Mouse (Mus musculus): Measurements from ENCODE around the gene Farsa.

The Farsa gene

GRCm38 (mm10) chr8:84834866-84835855 is 21.6 kb upstream of the Farsa start:
- DNase-seq (ENCODE audit: extremely low spot score) = no peak

- DNase-seq (ENCODE audit: extremely low spot score) = peak; percentile 61
Observed at GRCm38 (mm10) chr8:84837149-84837911, 19.5 kb upstream of the Farsa start.

- DNase-seq (ENCODE audit: extremely low spot score) = no peak
Observed at GRCm38 (mm10) chr8:84837912-84838470, 18.8 kb upstream of the Farsa start.

GRCm38 (mm10) chr8:84838513-84838912 is 18.3 kb upstream of the Farsa start:
- DNase-seq (ENCODE audit: extremely low spot score) = no peak

GRCm38 (mm10) chr8:84839411-84839810 is 17.4 kb upstream of the Farsa start:
- DNase-seq (ENCODE audit: extremely low spot score) = no peak

- no peak for DNase-seq (ENCODE audit: extremely low spot score)
Observed at GRCm38 (mm10) chr8:84839875-84840247, 16.9 kb upstream of the Farsa start.

GRCm38 (mm10) chr8:84840248-84840999 is 16.4 kb upstream of the Farsa start, which contains the start of gene Rad23a:
TSS of gene Rad23a (minus strand) at chr8:84840665.
- peak; percentile 91 for DNase-seq (ENCODE audit: extremely low spot score)

GRCm38 (mm10) chr8:84841514-84841913 is 15.3 kb upstream of the Farsa start:
- no peak for DNase-seq (ENCODE audit: extremely low spot score)

GRCm38 (mm10) chr8:84844397-84845070 is 12.3 kb upstream of the Farsa start:
- DNase-seq (ENCODE audit: extremely low spot score) = no peak

GRCm38 (mm10) chr8:84845355-84846093 is 11.3 kb upstream of the Farsa start:
- peak; percentile 52 for DNase-seq (ENCODE audit: extremely low spot score)

GRCm38 (mm10) chr8:84846094-84846721 is 10.6 kb upstream of the Farsa start:
- no peak for DNase-seq (ENCODE audit: extremely low spot score)

GRCm38 (mm10) chr8:84846722-84847572 is 9.8 kb upstream of the Farsa start, which contains the start of gene Calr:
TSS of gene Calr (minus strand) at chr8:84846934.
- peak; percentile 100 for DNase-seq (ENCODE audit: extremely low spot score)

- DNase-seq (ENCODE audit: extremely low spot score) = no peak
Observed at GRCm38 (mm10) chr8:84847684-84848435, 8.9 kb upstream of the Farsa start.

- DNase-seq (ENCODE audit: extremely low spot score) = no peak
Observed at GRCm38 (mm10) chr8:84856434-84856833, 355 bp upstream of the Farsa start.

GRCm38 (mm10) chr8:84871376-84872308 is 14.9 kb downstream of the Farsa start, which contains the start of gene Syce2:
TSS of gene Syce2 (plus strand) at chr8:84872111.
- peak; percentile 83 for DNase-seq (ENCODE audit: extremely low spot score)

GRCm38 (mm10) chr8:84872309-84872965 is 15.6 kb downstream of the Farsa start:
- peak; percentile 49 for DNase-seq (ENCODE audit: extremely low spot score)

All from embryo, embryonic 9.5 days (tissue).